Mouse (Mus musculus) heart, postnatal 0 days (tissue): ENCODE measurements at regions not wholly inside any gene's neighbourhood (a gene's known extent, or its start where the extent isn't known, plus 50 kb on each side); places are given as distances from the start of the nearest gene placed in this dataset.

Source experiments
- ATAC-seq: fragments of 200-750 bp; cut with Nextera tagmentation; 2 replicates; pipeline ENCODE4 v1.8.0; 2017; ENCODE audit warnings: low read depth, moderate number of reproducible peaks, moderate library complexity; ENCODE audit not compliant: insufficient read depth
- DNase-seq: peaks from one replicate; pipeline ENCODE4 v3.0.0-alpha.2; 2016; ENCODE audit warnings: low spot score
- H3K27ac ChIP-seq: fragments of 300-500 bp; sonication (generic); 2 replicates; pipeline ENCODE4 v1.5.1; 2014; ENCODE audit warnings: low read depth, mild to moderate bottlenecking
- H3K27me3 ChIP-seq: fragments of 300-500 bp; sonication (generic); 2 replicates; pipeline ENCODE4 v1.6.1; 2014; ENCODE audit warnings: low read length, mixed read lengths; ENCODE audit not compliant: control insufficient read depth, insufficient read depth
- H3K36me3 ChIP-seq: fragments of 300-500 bp; sonication (generic); replicated peaks from 2 replicates; pipeline ENCODE4 v1.6.1; 2014; ENCODE audit warnings: low read length, mixed read lengths; ENCODE audit not compliant: control insufficient read depth, insufficient read depth
- H3K4me1 ChIP-seq: fragments of 300-500 bp; sonication (generic); 2 replicates; pipeline ENCODE4 v1.6.1; 2014; ENCODE audit warnings: antibody characterized with exemption; ENCODE audit not compliant: control insufficient read depth, insufficient read depth
- H3K4me2 ChIP-seq: fragments of 300-500 bp; sonication (generic); 2 replicates; pipeline ENCODE4 v1.6.1; 2014; ENCODE audit warnings: low read depth, mild to moderate bottlenecking, low read length, moderate library complexity
- H3K4me3 ChIP-seq: fragments of 300-500 bp; sonication (generic); 2 replicates; pipeline ENCODE4 v1.5.1; 2014; ENCODE audit warnings: low read depth, low read length
- H3K9ac ChIP-seq: fragments of 300-500 bp; sonication (generic); replicated peaks from 2 replicates; pipeline ENCODE4 v1.6.1; 2014; ENCODE audit warnings: low read depth, low read length, mixed read lengths
- H3K9me3 ChIP-seq: fragments of 300-500 bp; sonication (generic); replicated peaks from 2 replicates; pipeline ENCODE4 v1.6.1; 2016; ENCODE audit warnings: low read length; ENCODE audit not compliant: control insufficient read depth
- CTCF ChIP-seq: IDR thresholded peaks from 2 replicates; pipeline ENCODE4 v1.5.1; 2016; ENCODE audit warnings: antibody characterized with exemption, control low read depth, low read depth
- EP300 ChIP-seq: IDR thresholded peaks from 2 replicates; pipeline ENCODE4 v1.6.1; 2016; ENCODE audit warnings: antibody characterized with exemption, low read depth
- WGBS: fragments of 180-500 bp; shearing (Covaris S2); extraction: QIAGEN DNeasy Blood & Tissue Kit; methylation state at CpG from one replicate; pipeline ENCODE4 v1.1.7; 2014; 5-methylcytosine and 5-hydroxymethylcytosine counted together

DNA sequence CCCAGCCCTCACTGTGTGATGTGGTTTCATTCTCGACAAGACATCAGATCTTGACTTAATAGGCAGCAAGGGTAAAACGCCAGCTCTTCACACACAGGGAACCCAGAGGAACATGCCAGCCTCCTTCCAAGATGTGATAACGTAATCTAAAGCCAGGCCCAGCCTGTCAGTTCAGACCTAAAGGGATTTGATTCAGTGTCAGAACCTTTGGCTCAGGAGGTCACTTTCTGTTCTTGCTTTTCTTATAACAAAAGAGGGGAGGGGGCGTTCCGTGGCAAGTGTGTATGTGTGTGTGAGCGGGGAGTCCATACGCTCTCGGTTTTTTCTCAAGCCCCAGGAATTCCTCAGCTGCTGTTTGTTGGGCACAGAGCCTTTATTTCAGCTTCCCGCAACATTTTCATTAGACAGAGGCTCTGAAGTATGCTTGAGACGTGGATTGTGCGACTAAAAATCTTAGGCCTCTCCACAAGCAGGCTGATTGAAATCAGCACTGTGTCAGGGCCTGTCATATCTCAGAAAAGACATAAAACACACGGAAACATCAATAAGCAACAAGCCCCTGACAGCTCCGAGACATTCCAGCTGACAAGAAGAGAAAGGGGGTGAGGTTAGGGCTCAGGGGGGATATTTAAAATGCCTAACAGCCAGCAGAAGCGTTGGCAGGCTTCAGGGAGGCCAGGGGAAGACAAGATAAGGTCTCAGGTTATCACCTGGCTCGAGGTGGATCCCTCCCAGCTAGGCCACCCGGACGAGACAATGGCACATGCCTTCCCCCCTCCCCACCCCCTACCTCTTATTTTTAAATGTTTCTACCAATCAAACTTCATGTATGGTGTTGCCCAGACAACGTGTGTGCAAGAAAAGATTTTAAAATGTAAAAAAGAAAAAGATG lies 298.5 kb downstream of the Nr2f2 start:
- no peak for DNase-seq
- Histone ChIP-seq H3K9ac (no peak overlapping the region), H3K27ac (no peak overlapping the region), H3K4me2 (peak overlapping the region; percentile 36), H3K4me3 (peak overlapping the region; percentile 11; the same call in 1 of the 2 replicates), H3K4me1 (no peaks in the 10 kb centered on the region), H3K27me3 (no peaks in the 10 kb centered on the region), H3K36me3 (no peaks in the 10 kb centered on the region), H3K9me3 (no peaks in the 10 kb centered on the region)
- 26% methylated on average over 18 of the region's 18 CpGs for WGBS
- no peak for TF ChIP-seq EP300
- TF ChIP-seq CTCF = no peak
- no peak for ATAC-seq

DNA sequence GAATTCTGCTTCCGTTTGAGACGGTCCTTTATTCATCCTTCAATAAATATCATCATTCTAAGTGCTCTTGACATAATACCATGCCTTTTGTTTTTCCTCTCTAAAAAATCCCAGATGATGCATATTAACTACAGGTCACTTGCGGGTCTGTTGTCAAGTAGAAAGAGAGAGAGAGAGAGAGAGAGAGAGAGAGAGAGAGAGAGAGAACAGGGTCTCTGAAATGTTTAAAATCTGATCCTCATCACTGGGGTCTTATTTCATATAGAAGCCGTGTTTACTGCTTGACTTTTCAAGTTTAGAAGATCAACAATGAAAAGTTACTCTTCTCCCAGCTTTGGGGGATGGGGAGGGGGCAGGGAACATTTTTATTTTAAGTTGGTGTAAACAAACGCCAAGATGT lies 299.5 kb downstream of the Nr2f2 start:
- Histone ChIP-seq H3K9me3 (no peaks in the 10 kb centered on the region), H3K4me3 (no peak overlapping the region), H3K4me2 (no peak overlapping the region), H3K9ac (no peak overlapping the region), H3K36me3 (no peaks in the 10 kb centered on the region), H3K27me3 (no peaks in the 10 kb centered on the region), H3K4me1 (no peaks in the 10 kb centered on the region), H3K27ac (no peak overlapping the region)
- TF ChIP-seq CTCF (no peak), EP300 (no peak)
- ATAC-seq (no peak), DNase-seq (no peak)
- 82% methylated on average over 5 of the region's 5 CpGs for WGBS

- H3K36me3 ChIP-seq = no peaks in the 10 kb centered on the region
- no peak overlapping the region for H3K27ac ChIP-seq
- no peak for DNase-seq
- no peak overlapping the region for H3K4me3 ChIP-seq
- H3K4me1 ChIP-seq = no peaks in the 10 kb centered on the region
- TF ChIP-seq EP300 (no peak), CTCF (no peak)
- no peak overlapping the region for H3K9ac ChIP-seq
- no peaks in the 10 kb centered on the region for H3K27me3 ChIP-seq
- no peaks in the 10 kb centered on the region for H3K9me3 ChIP-seq
- WGBS = 82% methylated on average over 7 of the region's 7 CpGs
- ATAC-seq = no peak
- no peak overlapping the region for H3K4me2 ChIP-seq
Observed at GRCm38 (mm10) chr7:70066448-70066847, 300.1 kb downstream of the Nr2f2 start.

DNA sequence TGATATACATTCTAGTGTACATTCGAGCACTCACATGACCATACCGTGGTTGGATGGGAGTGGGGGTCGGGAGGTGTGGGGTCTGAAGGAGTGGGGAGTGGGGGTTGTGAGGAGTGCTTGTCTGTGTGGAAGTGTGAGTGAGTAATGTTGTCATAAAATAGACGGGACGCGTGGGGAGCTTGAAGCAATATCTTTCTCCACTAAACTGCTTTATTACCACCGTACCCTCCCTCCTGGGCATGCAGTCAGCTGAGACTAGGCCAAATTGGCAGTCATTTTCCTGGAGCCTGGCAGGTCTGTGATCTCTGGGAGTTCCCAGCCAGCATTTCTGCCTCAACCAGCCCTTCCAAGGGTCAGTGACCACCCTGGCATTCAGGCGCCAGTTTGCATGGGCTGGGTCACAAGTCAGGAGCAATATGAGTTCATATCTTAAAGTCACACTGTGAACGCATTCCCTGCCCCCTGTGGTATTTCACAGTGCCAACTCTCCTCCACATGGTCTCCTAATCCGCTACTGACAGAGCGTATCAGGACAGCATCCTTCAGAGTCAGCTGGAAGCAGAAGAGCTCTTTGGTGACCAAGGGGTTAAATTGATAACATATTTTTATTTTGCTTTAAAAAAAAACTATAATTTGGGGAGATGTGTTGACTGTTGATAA lies 300.9 kb downstream of the Nr2f2 start:
- no peak for ATAC-seq

GRCm38 (mm10) chr7:70047415-70047753 lies 319.2 kb downstream of the Nr2f2 start:
- DNase-seq (no peak), ATAC-seq (no peak)
- H3K4me2 ChIP-seq = no peak overlapping the region
- no peak overlapping the region for H3K9ac ChIP-seq
- no peak overlapping the region for H3K27ac ChIP-seq
- H3K4me1 ChIP-seq = no peaks in the 10 kb centered on the region
- H3K36me3 ChIP-seq = no peaks in the 10 kb centered on the region
- TF ChIP-seq CTCF (no peak), EP300 (no peak)
- H3K4me3 ChIP-seq = no peak overlapping the region
- no peaks in the 10 kb centered on the region for H3K9me3 ChIP-seq
- H3K27me3 ChIP-seq = no peaks in the 10 kb centered on the region
- WGBS = 89% methylated on average over 5 of the region's 5 CpGs

More for the DNA sequence above, 300.9 kb downstream of the Nr2f2 start:
- Histone ChIP-seq H3K9me3 (no peaks in the 10 kb centered on the region), H3K9ac (no peak overlapping the region), H3K27ac (no peak overlapping the region), H3K36me3 (no peaks in the 10 kb centered on the region), H3K4me3 (no peak overlapping the region), H3K27me3 (no peaks in the 10 kb centered on the region), H3K4me1 (no peaks in the 10 kb centered on the region), H3K4me2 (no peak overlapping the region)
- no peak for DNase-seq
- TF ChIP-seq EP300 (no peak), CTCF (no peak)
- 68% methylated on average over 11 of the region's 11 CpGs for WGBS
